Mouse (Mus musculus): ENCODE results near the gene Btg2.

DNA sequence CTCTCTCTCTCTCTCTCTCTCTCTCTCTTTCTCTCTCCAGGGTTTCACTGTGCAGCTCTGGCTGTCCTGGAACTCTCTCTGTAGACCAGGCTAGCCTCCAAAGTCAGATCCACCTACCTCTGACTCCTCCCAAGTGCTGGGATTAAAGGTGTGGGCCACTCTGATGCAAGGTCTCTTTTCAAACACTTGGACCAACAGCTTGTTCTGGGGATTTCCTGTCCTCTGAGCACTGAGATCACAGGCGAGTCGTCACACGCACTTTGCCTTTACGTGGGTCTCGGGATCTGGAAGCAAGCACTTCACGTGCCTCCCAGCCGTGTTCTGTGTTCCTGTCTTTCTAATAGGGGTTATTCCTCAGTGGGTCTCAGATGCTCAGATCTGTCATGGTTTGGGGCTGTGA is 35.1 kb upstream of the Btg2 start:
- no peak for TF ChIP-seq CTCF (conservative IDR thresholded peaks at IDR 0.05 in 1 of 2, IDR thresholded peaks at IDR 0.05 in 1 of 2; ENCODE audit: low read depth in 2 of 2, low read length in 2 of 2)
- no peak for TF ChIP-seq E2F4 (IDR thresholded peaks at IDR 0.05; ENCODE audit: insufficient replicate concordance, low read depth, low read length)
- TF ChIP-seq USF1 (IDR thresholded peaks at IDR 0.05; ENCODE audit: low read depth, low read length), result no peak
- no peak for TF ChIP-seq CHD1 (IDR thresholded peaks at IDR 0.05; ENCODE audit: low read depth, low read length)
- TF ChIP-seq MAX (IDR thresholded peaks at IDR 0.05; ENCODE audit: low read length), result no peak
- TF ChIP-seq ZKSCAN1 (IDR thresholded peaks at IDR 0.05; ENCODE audit: borderline replicate concordance, low read depth, low read length), result no peak

All from CH12.LX (cell line).